Comparison of ENCODE assay signal across 27 mouse cellular contexts in the genomic region with DNA sequence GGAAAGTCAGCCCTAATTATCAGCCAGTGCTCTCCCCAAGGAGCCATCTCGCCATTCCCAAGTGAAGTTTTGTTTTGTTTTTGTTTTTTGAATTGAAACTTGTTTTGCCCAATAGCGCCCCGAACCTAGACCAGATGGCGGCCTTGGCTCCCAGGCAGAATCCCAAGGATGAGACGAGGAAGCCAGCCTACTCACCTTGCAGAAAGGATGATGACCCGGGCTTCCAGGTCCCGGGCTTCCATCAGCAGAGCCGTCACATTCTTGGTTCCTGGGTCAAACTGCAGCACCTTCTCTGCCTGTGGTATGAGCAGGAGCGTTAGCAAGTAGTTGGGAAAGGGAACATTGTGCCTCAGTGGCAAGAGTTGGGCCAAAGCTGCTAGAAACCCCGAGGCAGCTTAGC. TPM values are rescaled to one million over a fixed set of nuclear protein-coding genes. Genes with fewer than 3 reads are reported as not detected.
"Had no signal": no experiment of that assay in that cellular context is flagged by ENCODE, and none has a peak within 500 bp of the region (broad histone marks: within the 10 kb centered on the region; RNA-seq: fewer than 3 reads in every experiment).

No protein-coding gene starts in this region.

- ATAC-seq: lung, postnatal 0 days; midbrain, embryonic 16.5 days had no signal

- DNase-seq: kidney, adult 2 months; kidney, postnatal 14 days; lung, adult 2 months; lung, postnatal 4 days; retina, postnatal 1 day; right cerebral cortex, postnatal 4 days; spleen, adult 18-20 months; thymus, adult 2 months; thymus, postnatal 25 days had no signal

- H3K27ac ChIP-seq: kidney, embryonic 15.5 days; limb, embryonic 10.5 days; liver, embryonic 15.5 days; midbrain, embryonic 12.5 days; neural tube, embryonic 12.5 days had no signal

- H3K9me3 ChIP-seq: kidney, embryonic 15.5 days; limb, embryonic 10.5 days; liver, embryonic 15.5 days; midbrain, embryonic 12.5 days; neural tube, embryonic 12.5 days had no signal

- H3K9ac ChIP-seq: kidney, embryonic 15.5 days; liver, embryonic 15.5 days; midbrain, embryonic 12.5 days; neural tube, embryonic 12.5 days had no signal

- H3K36me3 ChIP-seq: kidney, embryonic 15.5 days; limb, embryonic 10.5 days; liver, embryonic 15.5 days; midbrain, embryonic 12.5 days; neural tube, embryonic 12.5 days had no signal

- H3K4me2 ChIP-seq: liver, embryonic 11.5 days; liver, embryonic 15.5 days; midbrain, embryonic 12.5 days; neural tube, embryonic 12.5 days had no signal

- H3K4me3 ChIP-seq: kidney, embryonic 15.5 days; limb, embryonic 10.5 days; liver, embryonic 15.5 days; midbrain, embryonic 12.5 days had no signal

RNA-seq across cellular contexts. Expression of gene Grin1, which starts 8.8 kb away (rescaled TPM):
- total RNA-seq: megakaryocyte, adult 5-6 weeks; neutrophil, adult 5-6 weeks had no signal
- polyA plus RNA-seq: liver, embryonic 15.5 days had no signal

RNA-seq across cellular contexts. Expression of gene Lrrc26, which starts 20.5 kb away (rescaled TPM):
- total RNA-seq: layer of hippocampus, adult 8-10 months; layer of hippocampus, postnatal 14 days; left cerebral cortex, adult 18-20 months; left cerebral cortex, postnatal 10 days; megakaryocyte, adult 5-6 weeks; neutrophil, adult 5-6 weeks had no signal
- polyA plus RNA-seq: kidney, embryonic 15.5 days; limb, embryonic 10.5 days; liver, embryonic 11.5 days; liver, embryonic 15.5 days; midbrain, embryonic 12.5 days; midbrain, embryonic 16.5 days; neural tube, embryonic 12.5 days had no signal

RNA-seq across cellular contexts. Expression of gene Tmem210, which starts 22.2 kb away (rescaled TPM):
- total RNA-seq: layer of hippocampus, adult 8-10 months; layer of hippocampus, postnatal 14 days; left cerebral cortex, adult 18-20 months; left cerebral cortex, postnatal 10 days; megakaryocyte, adult 5-6 weeks; neutrophil, adult 5-6 weeks had no signal
- polyA plus RNA-seq: kidney, adult 2 months; kidney, embryonic 15.5 days; large intestine, adult 2 months; limb, embryonic 10.5 days; limb, embryonic 14.5 days; liver, embryonic 11.5 days; liver, embryonic 15.5 days; lung, adult 2 months; lung, postnatal 0 days; midbrain, embryonic 12.5 days; midbrain, embryonic 16.5 days; neural tube, embryonic 12.5 days; stomach, embryonic 14.5 days; urinary bladder, adult 2 months had no signal
